Mouse (Mus musculus) intestine, postnatal 0 days (tissue): ENCODE results near the gene Slc43a2. TPM values are rescaled to one million over a fixed set of nuclear protein-coding genes. Genes with fewer than 3 reads are reported as not detected.

Experiments used
- ATAC-seq: fragments of 200-750 bp; cut with Nextera tagmentation; 2 replicates; pipeline ENCODE4 v1.8.0; 2017; ENCODE audit warnings: mild to moderate bottlenecking, moderate TSS enrichment, moderate library complexity
- H3K27ac ChIP-seq: fragments of 300-500 bp; sonication (generic); 2 replicates; pipeline ENCODE4 v1.5.1; 2014; ENCODE audit warnings: mild to moderate bottlenecking, low read depth, low read length, moderate library complexity
- H3K27me3 ChIP-seq: fragments of 300-500 bp; sonication (generic); replicated peaks from 2 replicates; pipeline ENCODE4 v1.6.1; 2014; ENCODE audit warnings: low read length, mixed read lengths; ENCODE audit not compliant: control insufficient read depth, insufficient read depth
- H3K36me3 ChIP-seq: fragments of 300-500 bp; sonication (generic); 2 replicates; pipeline ENCODE4 v1.6.1; 2014; ENCODE audit warnings: mild to moderate bottlenecking, moderate library complexity; ENCODE audit not compliant: control insufficient read depth, insufficient read depth
- H3K4me1 ChIP-seq: fragments of 300-500 bp; sonication (generic); replicated peaks from 2 replicates; pipeline ENCODE4 v1.6.1; 2014; ENCODE audit warnings: antibody characterized with exemption, low read length, mixed read lengths; ENCODE audit not compliant: control insufficient read depth, insufficient read depth
- H3K4me2 ChIP-seq: fragments of 300-500 bp; sonication (generic); replicated peaks from 2 replicates; pipeline ENCODE4 v1.6.1; 2014; ENCODE audit warnings: low read depth, mild to moderate bottlenecking, moderate library complexity
- H3K4me3 ChIP-seq: fragments of 300-500 bp; sonication (generic); 2 replicates; pipeline ENCODE4 v1.5.1; 2014; ENCODE audit warnings: low read depth, low read length
- H3K9ac ChIP-seq: fragments of 300-500 bp; sonication (generic); 2 replicates; pipeline ENCODE4 v1.6.1; 2014; ENCODE audit warnings: mild to moderate bottlenecking, low read depth, low read length
- H3K9me3 ChIP-seq: fragments of 300-500 bp; sonication (generic); 2 replicates; pipeline ENCODE4 v1.6.1; 2016; ENCODE audit warnings: mixed run types; ENCODE audit not compliant: control insufficient read depth
- CTCF ChIP-seq: sonication (generic); IDR thresholded peaks from 2 replicates; pipeline ENCODE4 v1.5.1; 2016; ENCODE audit warnings: low read depth, mild to moderate bottlenecking, control low read depth, antibody characterized with exemption, moderate library complexity
- WGBS: fragments of 180-500 bp; shearing (Covaris S2); extraction: QIAGEN DNeasy Blood & Tissue Kit; methylation state at CpG from one replicate; pipeline ENCODE4 v1.1.7; 2014; 5-methylcytosine and 5-hydroxymethylcytosine counted together
- microRNA-seq: library from miRNA; unstranded; fragments of <30 nt; microRNA quantifications from one replicate; pipeline ENCODE4, GENCODE M21; 2016
- polyA plus RNA-seq: library from polyadenylated mRNA; unstranded; fragments of >200 nt; fragmentation: Nextera tagmentation; extraction: Ambion mirVana; gene quantifications from 2 replicates; pipeline ENCODE4 v1.2.1, GENCODE M21; 2015

Slc43a2 gene
- polyA plus RNA-seq, 1 experiment from 2014 or later, result 46.4 TPM

GRCm38 (mm10) chr11:75620136-75620780 lies 88.8 kb downstream of the Slc43a2 start:
- peaks cover 56% of the 10 kb centered on the region for H3K36me3 ChIP-seq
- no peak overlapping the region for H3K4me3 ChIP-seq

DNA sequence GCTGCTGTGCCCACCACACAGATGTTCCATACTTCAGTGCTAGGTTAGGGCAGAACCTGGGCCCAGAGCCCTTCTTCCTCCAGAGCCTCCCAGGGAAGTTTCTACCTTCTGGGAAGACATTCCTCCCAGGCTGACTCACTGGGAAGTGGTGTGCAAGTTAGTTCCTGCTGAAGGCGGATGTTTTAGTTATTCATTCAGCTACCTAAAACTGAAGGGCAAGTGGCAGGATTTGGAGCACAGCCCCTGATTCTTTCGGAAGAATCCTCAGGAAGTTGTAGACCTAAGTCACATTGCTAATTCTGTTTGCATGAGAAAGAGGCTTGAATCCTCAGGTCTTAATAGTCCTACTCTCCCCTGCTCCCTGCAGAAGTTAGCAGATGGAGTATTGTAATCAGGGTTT lies 89.9 kb downstream of the Slc43a2 start:
- Histone ChIP-seq H3K4me3 (no peak overlapping the region), H3K9me3 (no peaks in the 10 kb centered on the region), H3K9ac (no peak overlapping the region), H3K4me2 (no peak overlapping the region), H3K36me3 (peaks cover 62% of the 10 kb centered on the region), H3K27me3 (no peaks in the 10 kb centered on the region), H3K4me1 (no peaks in the 10 kb centered on the region), H3K27ac (peak overlapping the region; percentile 41; the same call in 1 of the 2 replicates)
- TF ChIP-seq CTCF, result no peak
- ATAC-seq, result no peak
- 74% methylated on average over 2 of the region's 2 CpGs for WGBS

More at GRCm38 (mm10) chr11:75620136-75620780, 88.8 kb downstream of the Slc43a2 start:
- H3K9ac ChIP-seq, result no peak overlapping the region
- 71% methylated on average over 12 of the region's 12 CpGs for whole genome bisulfite sequencing
- H3K4me2 ChIP-seq, result no peak overlapping the region
- no peak for ATAC-seq
- no peaks in the 10 kb centered on the region for H3K4me1 ChIP-seq
- no peaks in the 10 kb centered on the region for H3K27me3 ChIP-seq
- TF ChIP-seq CTCF, result no peak
- peak overlapping the region; percentile 35; the same call in 1 of the 2 replicates for H3K27ac ChIP-seq
- H3K9me3 ChIP-seq, result no peaks in the 10 kb centered on the region

GRCm38 (mm10) chr11:75622588-75623329 lies 91.3 kb downstream of the Slc43a2 start:
- WGBS, result 90% methylated on average over 2 of the region's 2 CpGs
- no peaks in the 10 kb centered on the region for H3K4me1 ChIP-seq
- no peak for ATAC-seq
- no peaks in the 10 kb centered on the region for H3K9me3 ChIP-seq
- H3K36me3 ChIP-seq, result peaks cover 67% of the 10 kb centered on the region
- H3K9ac ChIP-seq, result no peak overlapping the region
- H3K4me3 ChIP-seq, result no peak overlapping the region
- H3K27me3 ChIP-seq, result no peaks in the 10 kb centered on the region
- H3K4me2 ChIP-seq, result no peak overlapping the region
- TF ChIP-seq CTCF, result no peak
- H3K27ac ChIP-seq, result peak overlapping the region; percentile 21; the same call in 1 of the 2 replicates

- WGBS, result 80% methylated on average over 2 of the region's 2 CpGs
These were observed 92.6 kb downstream of the Slc43a2 start for GRCm38 (mm10) chr11:75624102-75624554.

DNA sequence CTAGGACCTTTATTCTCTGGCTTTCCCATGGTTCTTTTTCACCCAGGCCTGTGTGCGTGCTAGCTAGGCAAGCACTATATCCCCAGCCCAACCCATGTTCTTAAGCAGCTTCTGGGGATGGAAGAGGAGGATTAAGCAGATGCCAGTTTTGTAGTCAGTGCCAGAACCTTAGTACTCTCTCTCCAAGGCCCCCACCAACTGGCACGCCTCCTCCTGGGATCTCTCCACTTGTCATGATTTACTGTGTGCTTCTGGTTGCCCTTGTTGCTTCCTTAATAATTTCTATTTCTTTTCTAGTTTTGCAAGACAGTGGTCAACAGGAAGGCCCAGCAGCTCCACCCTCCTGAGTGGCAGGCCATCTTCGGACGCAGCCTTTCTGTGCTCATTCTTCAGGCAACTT lies 94.3 kb downstream of the Slc43a2 start:
- Histone ChIP-seq H3K4me1 (no peaks in the 10 kb centered on the region), H3K36me3 (peaks cover 53% of the 10 kb centered on the region), H3K4me3 (no peak overlapping the region), H3K27me3 (no peaks in the 10 kb centered on the region), H3K4me2 (no peak overlapping the region), H3K9me3 (no peaks in the 10 kb centered on the region), H3K9ac (no peak overlapping the region), H3K27ac (no peak overlapping the region)
- no peak for TF ChIP-seq CTCF
- WGBS, result 90% methylated on average over 4 of the region's 4 CpGs
- no peak for ATAC-seq

More at GRCm38 (mm10) chr11:75624102-75624554, 92.6 kb downstream of the Slc43a2 start:
- H3K9ac ChIP-seq, result no peak overlapping the region
- no peak overlapping the region for H3K4me2 ChIP-seq
- no peak overlapping the region for H3K27ac ChIP-seq
- no peak for ATAC-seq
- H3K9me3 ChIP-seq, result no peaks in the 10 kb centered on the region
- peaks cover 70% of the 10 kb centered on the region for H3K36me3 ChIP-seq
- no peaks in the 10 kb centered on the region for H3K27me3 ChIP-seq
- no peak for TF ChIP-seq CTCF
- no peak overlapping the region for H3K4me3 ChIP-seq
- no peaks in the 10 kb centered on the region for H3K4me1 ChIP-seq

Small RNA genes lying within 50 kb of the gene (microRNA-seq; reads per million reads assigned to microRNA genes)
- gene Mir3971, result not detected

Other genes starting within 250 kb of the Slc43a2 start
- gene Rpa1, start 183.4 kb upstream of the Slc43a2 start, polyA plus RNA-seq, result 32.1 and 34.4 TPM in 2 replicates
- gene Smyd4, start 183.3 kb upstream of the Slc43a2 start, polyA plus RNA-seq, result 3.1 and 3.4 TPM in 2 replicates
- gene Serpinf1, start 109.0 kb upstream of the Slc43a2 start, polyA plus RNA-seq, result 20.7 and 21.4 TPM in 2 replicates
- gene Serpinf2, start 92.1 kb upstream of the Slc43a2 start, polyA plus RNA-seq, result 2.7 and 4.0 TPM in 2 replicates
- gene Wdr81, start 77.0 kb upstream of the Slc43a2 start, polyA plus RNA-seq, result 8.8 and 9.9 TPM in 2 replicates
- gene Tlcd2, start 70.0 kb upstream of the Slc43a2 start, polyA plus RNA-seq, result 52.7 and 53.9 TPM in 2 replicates
- gene Prpf8, start 44.9 kb upstream of the Slc43a2 start, polyA plus RNA-seq, result 15.4 and 15.5 TPM in 2 replicates
- gene Rilp, start 21.6 kb upstream of the Slc43a2 start, polyA plus RNA-seq, result 6.8 and 6.9 TPM in 2 replicates
- gene Scarf1, start 18.2 kb upstream of the Slc43a2 start, polyA plus RNA-seq, result 2.8 and 3.2 TPM in 2 replicates
- 160 and 161 TPM in 2 replicates for gene Pitpna, start 56.4 kb downstream of the Slc43a2 start, polyA plus RNA-seq
- 20.6 and 23.8 TPM in 2 replicates for gene Inpp5k, start 99.3 kb downstream of the Slc43a2 start, polyA plus RNA-seq
- gene Myo1c, start 118.8 kb downstream of the Slc43a2 start, polyA plus RNA-seq, result 27.7 and 28.3 TPM in 2 replicates
- 64.8 and 64.9 TPM in 2 replicates for gene Crk, start 147.6 kb downstream of the Slc43a2 start, polyA plus RNA-seq
- gene Ywhae, start 201.2 kb downstream of the Slc43a2 start, polyA plus RNA-seq, result 365 and 373 TPM in 2 replicates